Mouse (Mus musculus): ENCODE data around the gene Pign. TPM values are rescaled to one million over a fixed set of nuclear protein-coding genes. Genes with fewer than 3 reads are reported as not detected.

The Pign gene
- total and polyA plus RNA-seq, 3 experiments = 23.9 to 59.9 (median 30.4) TPM

GRCm38 (mm10) chr1:105543051-105543450 lies 120.4 kb downstream of the Pign start:
- DNase-seq (ENCODE audit: extremely low read depth) = no peak
- Histone ChIP-seq H3K27ac (ENCODE audit: insufficient read depth, low read depth) (no peak overlapping the region), H3K4me1 (ENCODE audit: control insufficient read depth in 1 of 2, insufficient read depth in 2 of 2) (no peaks in the 10 kb centered on the region), H3K9ac (ENCODE audit: insufficient read depth, low read depth) (no peak overlapping the region), H3K27me3 (replicated peaks) (no peaks in the 10 kb centered on the region), H3K4me2 (ENCODE audit: insufficient read depth, low read depth, poor library complexity, severe bottlenecking) (no peak overlapping the region), H3K4me3 (replicated peaks in 1 of 3; ENCODE audit: low read depth in 2 of 3, low read length in 2 of 3, poor library complexity in 1 of 3) (no peak overlapping the region), H3K36me3 (replicated peaks in 1 of 2; ENCODE audit: control insufficient read depth in 1 of 2, insufficient read depth in 1 of 2, low read length in 1 of 2) (peaks cover 24 to 51% of the 10 kb centered on the region in 2 experiments), H3K79me2 (replicated peaks; ENCODE audit: control insufficient read depth, extremely low read depth, insufficient read depth, poor library complexity, severe bottlenecking) (no peaks in the 10 kb centered on the region), H3K9me3 (replicated peaks; ENCODE audit: low read length) (peaks cover 10% of the 10 kb centered on the region)
- no peak for TF ChIP-seq RAD21 (IDR thresholded peaks at IDR 0.05; ENCODE audit: low read depth, low read length)
- TF ChIP-seq CTCF (conservative IDR thresholded peaks at IDR 0.05 in 1 of 2, IDR thresholded peaks at IDR 0.05 in 1 of 2; ENCODE audit: low read depth in 2 of 2, low read length in 2 of 2) = no peak
- TF ChIP-seq SMC3 (IDR thresholded peaks at IDR 0.05; ENCODE audit: low read depth, low read length) = no peak
- no peak for TF ChIP-seq E2F4 (IDR thresholded peaks at IDR 0.05; ENCODE audit: insufficient replicate concordance, low read depth, low read length)
- TF ChIP-seq NRF1 (IDR thresholded peaks at IDR 0.05; ENCODE audit: low read depth, low read length) = no peak
- TF ChIP-seq GABPA (IDR thresholded peaks at IDR 0.05; ENCODE audit: insufficient replicate concordance, low read depth, low read length) = no peak
- no peak for TF ChIP-seq ZC3H11A (IDR thresholded peaks at IDR 0.05; ENCODE audit: low read depth, low read length)
- TF ChIP-seq POLR2A (IDR thresholded peaks at IDR 0.05; ENCODE audit: low read depth, low read length) = no peak
- no peak for TF ChIP-seq ELF1 (IDR thresholded peaks at IDR 0.05; ENCODE audit: low read depth, low read length)
- TF ChIP-seq MEF2A (IDR thresholded peaks at IDR 0.05; ENCODE audit: borderline replicate concordance, low read depth, low read length) = no peak
- no peak for TF ChIP-seq ZMIZ1 (IDR thresholded peaks at IDR 0.05; ENCODE audit: low read depth, low read length)
- TF ChIP-seq EP300 (IDR thresholded peaks at IDR 0.05; ENCODE audit: low read length) = no peak
- TF ChIP-seq MAFK (IDR thresholded peaks at IDR 0.05; ENCODE audit: insufficient replicate concordance, low read length) = no peak
- no peak for TF ChIP-seq IRF4 (IDR thresholded peaks at IDR 0.05; ENCODE audit: low read depth, low read length)
- dilution Hi-C loops (cut with MboI; ENCODE audit: extremely low pct_ligation_motif_present, extremely low pct_unique_long_range_greater_than_20kb, low sequenced_read_pairs) (no loop called here), in situ Hi-C loops (cut with MboI; ENCODE audit: low pct_ligation_motif_present, low pct_unique_long_range_greater_than_20kb, low sequenced_read_pairs) (no loop called here)

- TF ChIP-seq MAFK (IDR thresholded peaks at IDR 0.05; ENCODE audit: insufficient replicate concordance, low read length) = no peak
- TF ChIP-seq HCFC1 (IDR thresholded peaks at IDR 0.05; ENCODE audit: low read depth, low read length) = no peak
- TF ChIP-seq UBTF (IDR thresholded peaks at IDR 0.05; ENCODE audit: low read depth, low read length) = no peak
- no peak for TF ChIP-seq USF1 (IDR thresholded peaks at IDR 0.05; ENCODE audit: low read depth, low read length)
- TF ChIP-seq MAX (IDR thresholded peaks at IDR 0.05; ENCODE audit: low read length) = no peak
- no peak for TF ChIP-seq ZKSCAN1 (IDR thresholded peaks at IDR 0.05; ENCODE audit: borderline replicate concordance, low read depth, low read length)
- TF ChIP-seq IRF4 (IDR thresholded peaks at IDR 0.05; ENCODE audit: low read depth, low read length) = no peak
- no peak for TF ChIP-seq MXI1 (IDR thresholded peaks at IDR 0.05; ENCODE audit: low read depth, low read length)
- no peak for TF ChIP-seq EP300 (IDR thresholded peaks at IDR 0.05; ENCODE audit: low read length)
- TF ChIP-seq BHLHE40 (IDR thresholded peaks at IDR 0.05; ENCODE audit: low read depth, low read length) = no peak
- no peak for TF ChIP-seq MAZ (IDR thresholded peaks at IDR 0.05; ENCODE audit: low read depth, low read length)
- no peak for TF ChIP-seq KAT2A (IDR thresholded peaks at IDR 0.05; ENCODE audit: insufficient replicate concordance, low read length)
- TF ChIP-seq ZNF384 (IDR thresholded peaks at IDR 0.05; ENCODE audit: low read depth, low read length) = no peak
- in situ Hi-C loops (cut with MboI; ENCODE audit: low pct_ligation_motif_present, low pct_unique_long_range_greater_than_20kb, low sequenced_read_pairs) = no loop called here
- no peaks in the 10 kb centered on the region for H3K9me3 ChIP-seq (replicated peaks; ENCODE audit: low read length)
Observed at GRCm38 (mm10) chr1:105523768-105524167, 139.7 kb downstream of the Pign start.

More at GRCm38 (mm10) chr1:105523768-105524167, 139.7 kb downstream of the Pign start:
- Histone ChIP-seq H3K27me3 (replicated peaks) (no peaks in the 10 kb centered on the region), H3K4me1 (ENCODE audit: control insufficient read depth in 1 of 2, insufficient read depth in 2 of 2) (no peaks in the 10 kb centered on the region), H3K79me2 (replicated peaks; ENCODE audit: control insufficient read depth, extremely low read depth, insufficient read depth, poor library complexity, severe bottlenecking) (no peaks in the 10 kb centered on the region), H3K36me3 (replicated peaks in 1 of 2; ENCODE audit: control insufficient read depth in 1 of 2, insufficient read depth in 1 of 2, low read length in 1 of 2) (peaks cover 16 to 34% of the 10 kb centered on the region in 2 experiments), H3K9ac (ENCODE audit: insufficient read depth, low read depth) (no peak overlapping the region), H3K4me3 (replicated peaks in 1 of 3; ENCODE audit: low read depth in 2 of 3, low read length in 2 of 3, poor library complexity in 1 of 3) (no peak overlapping the region), H3K4me2 (ENCODE audit: insufficient read depth, low read depth, poor library complexity, severe bottlenecking) (no peak overlapping the region), H3K27ac (ENCODE audit: insufficient read depth, low read depth) (no peak overlapping the region)
- dilution Hi-C loops (cut with MboI; ENCODE audit: extremely low pct_ligation_motif_present, extremely low pct_unique_long_range_greater_than_20kb, low sequenced_read_pairs) = no loop called here
- DNase-seq (ENCODE audit: extremely low read depth) = no peak
